Mouse (Mus musculus): ENCODE measurements around the gene Trpm5.

Trpm5 gene

GRCm38 (mm10) chr7:143040561-143040960 lies 53.9 kb downstream of the Trpm5 start:
- DNase-seq (ENCODE audit: low spot score in 2 of 2): no peak

- DNase-seq (ENCODE audit: low spot score in 2 of 2): no peak
Observed at GRCm38 (mm10) chr7:143038174-143038931, 56.1 kb downstream of the Trpm5 start.

- no peak for DNase-seq (ENCODE audit: low spot score in 2 of 2)
Observed at GRCm38 (mm10) chr7:143037306-143037705, 57.1 kb downstream of the Trpm5 start.

GRCm38 (mm10) chr7:143036787-143037186 lies 57.7 kb downstream of the Trpm5 start:
- DNase-seq (ENCODE audit: low spot score in 2 of 2): no peak

- DNase-seq (ENCODE audit: low spot score in 2 of 2): no peak
Observed at GRCm38 (mm10) chr7:143034519-143035450, 59.7 kb downstream of the Trpm5 start.

GRCm38 (mm10) chr7:143034112-143034511 lies 60.3 kb downstream of the Trpm5 start:
- DNase-seq (ENCODE audit: low spot score in 2 of 2): no peak

GRCm38 (mm10) chr7:143033581-143033980 lies 60.9 kb downstream of the Trpm5 start:
- DNase-seq (ENCODE audit: low spot score in 2 of 2): no peak

GRCm38 (mm10) chr7:143031816-143032215 lies 62.6 kb downstream of the Trpm5 start:
- no peak for DNase-seq (ENCODE audit: low spot score in 2 of 2)

GRCm38 (mm10) chr7:143027196-143027595 lies 67.2 kb downstream of the Trpm5 start:
- DNase-seq (ENCODE audit: low spot score in 2 of 2): no peak

- no peak for DNase-seq (ENCODE audit: low spot score in 2 of 2)
Observed at GRCm38 (mm10) chr7:143025496-143025895, 68.9 kb downstream of the Trpm5 start.

GRCm38 (mm10) chr7:143024293-143024692 lies 70.1 kb downstream of the Trpm5 start:
- DNase-seq (ENCODE audit: low spot score in 2 of 2): no peak

- no peak for DNase-seq (ENCODE audit: low spot score in 2 of 2)
Observed at GRCm38 (mm10) chr7:143023499-143023898, 70.9 kb downstream of the Trpm5 start.

- no peak for DNase-seq (ENCODE audit: low spot score in 2 of 2)
Observed at GRCm38 (mm10) chr7:143021356-143022164, 72.9 kb downstream of the Trpm5 start.

GRCm38 (mm10) chr7:143020764-143021163 lies 73.7 kb downstream of the Trpm5 start:
- no peak for DNase-seq (ENCODE audit: low spot score in 2 of 2)

- no peak for DNase-seq (ENCODE audit: low spot score in 2 of 2)
Observed at GRCm38 (mm10) chr7:143020040-143020439, 74.4 kb downstream of the Trpm5 start.
